9 mouse cellular contexts compared by ENCODE assay signal in genomic region chr13:29202562-29202961, GRCm38 (mm10).
DNase-seq lines count a peak whose midpoint lies in the region; ATAC-seq and TF ChIP-seq lines count a peak whose summit lies in the region.
"Had no signal": no experiment of that assay in that cellular context is flagged by ENCODE, and none has a peak within 500 bp of the region (broad histone marks: within the 10 kb centered on the region; RNA-seq: fewer than 3 reads in every experiment).

No protein-coding gene starts in this region.

- no peaks in the 10 kb centered on the region for H3K36me3 ChIP-seq in lung, postnatal 0 days (ENCODE audit: insufficient read depth, low read length)
- H3K36me3 ChIP-seq in liver, embryonic 12.5 days: no peaks in the 10 kb centered on the region
- H3K36me3 ChIP-seq: liver, embryonic 15.5 days had no signal

- H3K9ac ChIP-seq in lung, postnatal 0 days (replicated peaks; ENCODE audit: low read depth): no peak overlapping the region
- H3K9ac ChIP-seq in liver, embryonic 12.5 days: no peak overlapping the region
- H3K9ac ChIP-seq: liver, embryonic 15.5 days had no signal

- no peaks in the 10 kb centered on the region for H3K27me3 ChIP-seq in lung, postnatal 0 days (replicated peaks; ENCODE audit: insufficient read depth, low read length)
- no peaks in the 10 kb centered on the region for H3K27me3 ChIP-seq in liver, embryonic 12.5 days (replicated peaks)
- H3K27me3 ChIP-seq: liver, embryonic 15.5 days had no signal

- TF ChIP-seq CTCF in lung, postnatal 0 days (IDR thresholded peaks at IDR 0.05): no peak

- peaks cover 5% of the 10 kb centered on the region; the same call in 1 of the 2 replicates for H3K4me1 ChIP-seq in lung, postnatal 0 days (ENCODE audit: insufficient read depth, low read depth, low read length)
- H3K4me1 ChIP-seq in liver, embryonic 12.5 days: no peaks in the 10 kb centered on the region
- H3K4me1 ChIP-seq: liver, embryonic 15.5 days had no signal

- peak; percentile 4 for DNase-seq in adrenal gland, postnatal 25 days
- DNase-seq in adrenal gland, adult 18-20 months (ENCODE audit: low spot score in 2 of 2): no peak
- peak; percentile 4 for DNase-seq in adipocyte (ENCODE audit: low spot score)
- peak; percentile 87 to 92 for DNase-seq in heart, adult 9 months (ENCODE audit: low spot score in 2 of 2)
- peak; percentile 75 for DNase-seq in lung, postnatal 0 days (ENCODE audit: low spot score)
- DNase-seq in spleen, postnatal 4 days (ENCODE audit: low spot score in 2 of 2): no peak
- no peak for DNase-seq in thymus, postnatal 36 days

- ATAC-seq in lung, postnatal 0 days: peak; percentile 79
- no peak for ATAC-seq in liver, embryonic 12.5 days

- no peak overlapping the region for H3K4me3 ChIP-seq in lung, postnatal 0 days (ENCODE audit: low read depth, low read length)
- no peak overlapping the region for H3K4me3 ChIP-seq in liver, embryonic 12.5 days
- H3K4me3 ChIP-seq: liver, embryonic 15.5 days had no signal

- no peak overlapping the region for H3K4me2 ChIP-seq in lung, postnatal 0 days (replicated peaks; ENCODE audit: low read depth, low read length)
- H3K4me2 ChIP-seq in liver, embryonic 12.5 days: no peak overlapping the region
- H3K4me2 ChIP-seq: liver, embryonic 15.5 days had no signal

- WGBS in lung, postnatal 0 days: 32% methylated on average over 2 of the region's 2 CpGs
- 57% methylated on average over 2 of the region's 2 CpGs for whole genome bisulfite sequencing in liver, embryonic 12.5 days (ENCODE audit: insufficient replicate concordance)

- H3K9me3 ChIP-seq in lung, postnatal 0 days (ENCODE audit: low read length): no peaks in the 10 kb centered on the region
- no peaks in the 10 kb centered on the region for H3K9me3 ChIP-seq in liver, embryonic 12.5 days (replicated peaks)
- H3K9me3 ChIP-seq: liver, embryonic 15.5 days had no signal

- H3K27ac ChIP-seq in lung, postnatal 0 days (ENCODE audit: low read length): no peak overlapping the region
- no peak overlapping the region for H3K27ac ChIP-seq in liver, embryonic 12.5 days
- H3K27ac ChIP-seq: liver, embryonic 15.5 days had no signal

- peak; percentile 28; the same call in 1 of the 2 replicates for TF ChIP-seq EP300 in lung, postnatal 0 days (IDR thresholded peaks at IDR 0.05)

Comparison
In these comparisons a context has a peak if more than half of its experiments do, and no peak if none do; other contexts are left out.
1. DNase-seq: peak in adrenal gland, postnatal 25 days (single experiment), adipocyte (single experiment), heart, adult 9 months (2 of 2) and lung, postnatal 0 days (single experiment); none in adrenal gland, adult 18-20 months (0 of 2), spleen, postnatal 4 days (0 of 2) and thymus, postnatal 36 days (0 of 2).